Mouse (Mus musculus) embryo, embryonic 9.5 days (tissue): Measurements from ENCODE around the gene Caskin2.

ENCODE experiments used
- DNase-seq: peaks from one replicate; pipeline ENCODE4 v3.0.0-alpha.2; 2017; ENCODE audit errors: extremely low spot score

Caskin2 gene

DNA sequence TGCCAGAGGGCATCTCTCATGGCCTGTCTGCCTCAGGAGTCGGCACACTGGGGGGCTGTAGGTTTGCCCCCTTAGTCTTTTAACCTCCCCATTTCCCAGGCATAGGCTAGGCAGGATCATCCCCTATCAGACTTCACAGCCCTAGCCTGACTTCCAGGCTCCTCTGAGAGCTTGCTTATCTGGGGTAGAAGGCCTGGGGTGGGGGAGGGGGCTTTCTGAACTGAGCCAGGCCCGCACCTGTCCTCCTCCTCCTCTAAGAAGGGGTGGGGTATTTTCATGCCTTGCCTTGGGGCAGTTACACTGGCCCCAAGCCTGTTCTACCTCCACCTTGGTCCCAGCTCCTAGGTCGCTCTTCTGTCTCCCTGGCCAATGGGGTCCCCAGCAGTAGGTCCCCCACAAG is 18.1 kb upstream of the Caskin2 start:
- DNase-seq, result no peak

DNA sequence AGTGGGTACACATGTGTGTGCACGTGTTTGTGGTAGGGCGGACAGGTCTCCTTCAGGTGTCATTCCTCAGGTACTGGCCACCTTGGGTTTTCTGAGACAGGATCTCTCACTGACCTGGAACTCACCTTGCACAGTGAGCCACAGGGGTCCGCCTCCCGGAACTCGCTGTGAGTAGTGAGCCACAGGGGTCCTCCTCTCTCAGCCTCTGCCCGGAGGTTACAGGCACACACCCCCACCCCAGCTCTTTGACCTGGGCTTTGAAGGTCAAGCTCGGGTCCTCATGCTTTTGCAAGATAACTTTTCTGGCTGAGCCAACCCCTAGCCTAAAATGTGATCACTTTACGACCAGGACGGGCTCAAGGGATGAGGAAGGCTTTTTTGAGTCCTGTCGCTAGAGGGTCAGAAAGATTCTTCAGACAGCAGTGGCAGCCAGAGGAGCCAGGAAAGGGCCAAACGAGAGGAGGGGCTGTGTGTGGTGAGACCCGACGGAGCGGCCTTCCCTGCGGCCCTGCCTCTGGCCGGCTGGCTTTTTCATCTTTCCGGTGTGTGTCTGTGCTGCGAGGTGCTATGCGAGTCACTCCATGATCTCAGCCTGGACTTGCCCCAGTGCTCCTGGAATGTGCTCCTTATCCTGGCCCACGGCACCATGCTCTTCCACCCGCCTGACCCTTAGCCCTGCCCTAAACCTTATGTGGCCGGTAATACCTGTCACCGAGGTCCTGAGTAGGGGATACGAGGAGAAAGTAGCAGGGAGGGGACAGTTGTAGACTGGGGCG is 17.3 kb upstream of the Caskin2 start:
- DNase-seq, result peak; percentile 47

DNA sequence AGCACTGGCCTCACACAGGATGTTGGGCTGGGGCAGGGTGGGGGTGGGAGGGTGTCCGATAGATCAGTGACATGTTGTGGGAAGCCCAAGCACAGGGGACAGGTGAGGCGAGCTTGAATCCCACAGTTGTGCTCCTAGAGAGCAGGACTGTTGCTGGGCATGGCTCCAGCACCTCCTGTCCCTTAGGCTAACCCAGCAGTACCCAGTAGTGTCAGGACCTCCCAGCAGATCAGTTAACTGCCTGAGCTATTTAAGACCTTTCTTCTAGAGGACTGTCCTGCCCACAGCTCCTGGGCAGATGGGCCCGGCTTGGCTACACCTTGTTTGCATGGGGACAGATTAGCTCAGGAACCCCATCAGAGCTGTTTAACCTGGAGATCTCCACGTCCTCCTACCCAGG is 15.6 kb upstream of the Caskin2 start:
- no peak for DNase-seq

DNA sequence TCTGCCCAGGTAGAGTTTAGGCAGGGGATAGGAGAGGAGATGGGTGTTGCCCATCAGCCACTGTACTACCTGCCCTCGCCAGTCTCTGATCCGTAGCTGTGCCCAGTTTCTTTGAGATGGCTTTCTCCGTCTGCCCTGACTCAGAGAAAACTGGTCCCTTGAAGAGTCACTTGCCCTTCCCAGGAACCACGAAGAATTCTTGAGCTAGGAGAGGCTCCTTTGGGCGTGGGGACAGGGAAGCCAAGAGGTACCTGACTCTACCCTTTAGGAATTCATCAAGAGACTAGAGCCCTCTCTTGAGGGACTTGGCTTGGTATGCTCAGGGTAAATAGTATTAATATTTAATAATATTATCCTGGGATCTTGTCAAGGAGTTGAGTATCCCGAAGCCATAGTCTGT is 14.2 kb upstream of the Caskin2 start:
- no peak for DNase-seq

DNA sequence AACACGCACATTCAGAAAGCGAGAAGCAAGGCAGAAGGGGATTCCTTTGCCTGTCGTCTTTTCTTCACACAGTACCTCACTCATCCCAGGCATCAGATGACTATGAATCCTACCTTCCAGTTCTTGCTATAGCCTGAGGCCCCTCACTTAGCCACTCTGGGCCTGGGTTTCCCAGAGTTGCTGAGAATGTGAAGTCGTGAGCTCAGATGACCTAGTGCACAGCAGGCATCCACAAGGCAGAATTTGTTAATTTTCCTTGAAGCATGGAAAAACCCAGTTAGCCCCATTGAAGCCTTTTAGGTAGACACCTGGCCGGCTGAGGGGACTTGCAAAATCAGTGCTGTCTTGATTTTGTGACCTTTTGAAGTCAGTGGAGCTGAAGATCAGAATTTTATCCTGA is 13.0 kb upstream of the Caskin2 start:
- no peak for DNase-seq

DNA sequence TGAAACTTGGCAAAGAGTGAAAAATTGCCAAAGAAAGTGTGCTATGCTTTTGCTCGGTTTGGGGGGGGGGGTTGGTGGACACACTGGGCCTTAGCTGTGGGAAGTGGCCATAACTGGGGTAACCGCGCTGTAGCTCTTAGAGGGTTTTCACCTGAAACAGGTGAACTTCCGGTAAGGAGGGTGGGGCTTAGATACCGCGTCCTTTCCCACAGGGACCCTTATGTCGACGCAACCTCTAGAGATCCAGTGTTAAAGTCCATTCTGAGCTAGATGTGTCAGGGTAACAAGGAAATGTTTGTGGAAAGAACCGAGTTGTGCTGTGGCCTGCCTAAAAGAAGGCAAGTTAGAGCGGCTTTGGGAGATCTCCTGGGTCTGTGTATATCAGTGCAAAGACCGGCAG is 11.4 kb upstream of the Caskin2 start:
- no peak for DNase-seq

DNA sequence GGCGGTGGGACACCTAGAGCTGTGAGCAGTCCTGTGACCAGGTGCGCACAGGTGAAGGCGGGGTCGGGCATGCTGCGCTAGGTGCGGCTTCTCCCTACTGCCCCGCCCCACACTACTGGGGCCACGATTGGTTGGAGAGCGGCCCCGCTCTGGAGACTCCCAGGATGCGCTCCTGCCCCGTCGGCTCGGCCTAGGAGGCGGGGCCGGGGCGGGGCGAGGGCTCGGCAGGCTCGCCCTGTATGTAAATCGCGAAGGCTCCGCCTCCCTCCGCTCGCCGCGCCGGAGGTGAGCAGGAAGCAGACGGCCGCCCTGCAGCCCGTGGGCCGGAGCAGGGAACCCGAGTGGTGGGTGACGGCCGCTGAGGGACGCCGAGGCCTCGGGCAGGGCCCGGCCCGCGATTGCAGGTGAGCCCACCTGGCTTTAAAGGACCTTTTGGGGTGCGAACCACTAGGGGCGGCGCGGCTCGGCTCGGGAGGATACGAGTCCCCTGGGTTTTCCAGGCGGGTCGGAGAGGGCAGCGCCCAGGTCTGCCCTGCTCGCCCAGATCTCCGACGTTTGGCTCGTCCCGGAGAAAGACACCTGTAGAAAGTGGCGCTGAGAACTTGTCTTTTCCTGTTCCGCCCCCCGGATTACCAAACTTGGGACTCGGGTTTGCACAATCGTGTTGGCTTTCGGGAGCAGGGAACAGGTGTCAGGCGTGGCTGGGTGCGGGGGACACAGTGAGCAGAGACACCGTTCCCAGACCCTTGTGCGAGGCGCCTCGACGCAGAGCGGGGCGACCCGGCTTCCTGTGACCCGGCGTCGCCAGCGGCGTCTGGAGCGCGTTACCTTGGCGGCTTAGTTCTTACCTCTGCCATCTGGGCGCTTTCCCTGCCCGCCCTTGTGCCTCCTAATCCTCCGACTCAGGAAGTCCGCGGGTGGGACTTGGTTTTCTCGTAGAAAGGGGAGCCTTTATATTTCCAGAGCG is 10.6 kb upstream of the Caskin2 start, which contains the start of gene Llgl2:
Gene Llgl2 (plus strand): TSS at position 276 of the 967 bp plus-strand sequence.
- DNase-seq, result peak; percentile 87

DNA sequence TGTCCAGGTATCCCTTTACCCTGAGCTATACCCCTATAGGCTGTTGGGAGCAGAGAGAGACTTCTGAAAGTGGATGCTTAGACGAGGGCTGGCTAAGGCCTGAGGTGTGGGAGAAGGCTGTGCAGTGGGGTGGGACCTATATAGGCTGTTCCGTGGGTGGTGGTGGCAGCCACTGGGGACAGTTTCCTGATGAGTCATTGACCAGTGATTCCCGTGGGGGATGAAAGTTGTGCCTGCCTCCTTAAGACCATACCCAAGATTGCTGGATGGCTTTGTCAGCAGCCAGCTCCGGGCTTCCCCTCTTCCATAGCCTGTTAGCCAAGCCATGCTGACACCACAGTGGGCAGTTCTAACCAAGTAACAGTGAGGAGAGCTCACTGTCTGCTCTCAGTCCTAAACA is 7.6 kb upstream of the Caskin2 start:
- DNase-seq, result no peak

DNA sequence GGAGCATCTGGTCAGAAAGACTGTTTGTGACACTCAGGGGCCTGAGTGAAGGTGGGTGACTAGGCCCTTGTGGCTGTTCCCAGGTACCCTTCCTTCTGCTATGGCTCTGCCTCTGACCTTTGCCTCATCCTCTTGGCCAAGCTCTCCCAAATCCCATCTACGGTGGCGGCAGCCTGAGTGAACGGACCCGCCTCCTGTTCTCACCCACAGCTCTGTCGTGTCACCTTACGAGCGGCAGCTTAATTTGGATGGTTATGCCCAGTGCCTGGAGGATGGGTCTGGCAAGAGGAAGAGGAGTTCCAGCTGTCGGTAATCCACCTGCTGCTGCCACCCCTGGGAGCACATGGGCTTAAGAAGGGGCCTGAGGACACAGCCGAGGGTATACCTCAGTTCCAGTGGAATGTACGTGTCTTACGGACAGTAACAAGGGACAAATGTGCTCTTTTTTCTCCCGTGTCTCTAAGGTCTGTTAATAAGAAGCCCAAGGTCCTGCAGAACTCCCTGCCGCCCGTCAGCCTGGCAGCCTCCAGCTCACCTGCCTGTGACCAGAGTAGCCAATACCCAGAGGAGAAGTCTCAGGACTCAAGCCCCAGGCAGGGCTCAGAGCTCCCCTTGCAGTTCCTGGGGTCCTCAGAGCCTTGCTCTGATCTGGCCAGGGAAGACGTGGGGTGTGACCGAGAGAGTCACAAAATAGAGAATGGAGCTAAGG is 6.6 kb upstream of the Caskin2 start:
- no peak for DNase-seq

DNA sequence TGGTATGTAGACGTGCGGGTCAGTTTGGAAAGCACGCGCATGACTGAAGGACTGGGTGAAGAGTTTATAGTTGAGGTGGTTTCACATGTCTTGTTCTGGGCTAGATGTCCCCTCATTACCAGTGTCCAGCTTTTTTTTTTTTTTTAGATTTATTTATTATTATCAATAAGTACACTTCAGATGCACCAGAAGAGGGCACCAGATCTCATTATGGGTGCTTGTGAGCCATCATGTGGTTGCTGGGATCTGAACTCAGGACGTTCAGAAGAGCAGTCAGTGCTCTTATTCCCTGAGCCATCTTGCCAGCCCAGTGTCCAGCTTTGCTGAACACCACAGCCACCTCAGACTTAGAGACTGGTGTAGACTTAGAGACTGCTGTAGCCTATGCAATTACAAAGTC is 3.9 kb upstream of the Caskin2 start:
- DNase-seq, result no peak

DNA sequence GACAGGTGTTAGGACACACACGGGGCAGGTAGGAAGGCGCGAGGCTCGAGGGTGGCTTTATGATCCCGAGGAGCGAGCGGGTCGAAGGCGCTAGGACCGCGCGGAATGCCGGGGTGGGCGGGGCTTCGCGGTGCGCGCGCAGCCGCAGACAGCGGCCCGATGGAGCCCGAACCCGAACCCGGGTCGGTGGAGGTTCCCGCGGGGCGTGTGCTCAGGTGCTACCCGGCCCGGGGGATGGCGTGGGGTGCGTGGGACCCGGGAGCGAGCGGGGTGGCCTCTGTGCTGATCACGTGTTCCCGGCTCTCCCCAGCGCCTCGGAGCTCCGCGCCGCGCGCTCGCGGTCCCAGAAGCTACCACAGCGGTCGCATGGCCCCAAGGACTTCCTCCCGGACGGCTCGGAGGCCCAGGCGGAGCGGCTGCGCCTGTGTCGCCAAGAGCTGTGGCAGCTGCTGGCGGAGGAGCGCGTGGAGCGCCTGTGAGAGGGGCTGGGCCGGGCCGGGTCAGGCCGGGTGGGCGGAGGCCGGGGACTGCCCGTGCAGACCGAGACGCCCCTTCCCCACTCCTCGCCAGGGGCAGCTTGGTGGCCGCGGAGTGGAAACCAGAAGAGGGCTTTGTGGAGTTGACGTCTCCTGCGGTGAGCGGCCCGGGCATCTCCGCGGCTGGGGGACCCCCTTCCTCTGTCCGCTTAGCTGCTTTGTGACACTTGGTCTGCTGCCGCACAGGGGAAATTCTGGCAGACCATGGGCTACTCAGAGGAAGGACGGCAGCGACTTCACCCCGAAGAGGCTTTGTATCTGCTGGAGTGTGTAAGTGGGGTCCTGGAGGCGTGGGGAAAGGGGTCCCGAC is 1.4 kb upstream of the Caskin2 start, which contains the start of gene Tsen54:
Gene Tsen54 (plus strand): TSS at position 120 of the 846 bp plus-strand sequence.
- DNase-seq, result peak; percentile 89

DNA sequence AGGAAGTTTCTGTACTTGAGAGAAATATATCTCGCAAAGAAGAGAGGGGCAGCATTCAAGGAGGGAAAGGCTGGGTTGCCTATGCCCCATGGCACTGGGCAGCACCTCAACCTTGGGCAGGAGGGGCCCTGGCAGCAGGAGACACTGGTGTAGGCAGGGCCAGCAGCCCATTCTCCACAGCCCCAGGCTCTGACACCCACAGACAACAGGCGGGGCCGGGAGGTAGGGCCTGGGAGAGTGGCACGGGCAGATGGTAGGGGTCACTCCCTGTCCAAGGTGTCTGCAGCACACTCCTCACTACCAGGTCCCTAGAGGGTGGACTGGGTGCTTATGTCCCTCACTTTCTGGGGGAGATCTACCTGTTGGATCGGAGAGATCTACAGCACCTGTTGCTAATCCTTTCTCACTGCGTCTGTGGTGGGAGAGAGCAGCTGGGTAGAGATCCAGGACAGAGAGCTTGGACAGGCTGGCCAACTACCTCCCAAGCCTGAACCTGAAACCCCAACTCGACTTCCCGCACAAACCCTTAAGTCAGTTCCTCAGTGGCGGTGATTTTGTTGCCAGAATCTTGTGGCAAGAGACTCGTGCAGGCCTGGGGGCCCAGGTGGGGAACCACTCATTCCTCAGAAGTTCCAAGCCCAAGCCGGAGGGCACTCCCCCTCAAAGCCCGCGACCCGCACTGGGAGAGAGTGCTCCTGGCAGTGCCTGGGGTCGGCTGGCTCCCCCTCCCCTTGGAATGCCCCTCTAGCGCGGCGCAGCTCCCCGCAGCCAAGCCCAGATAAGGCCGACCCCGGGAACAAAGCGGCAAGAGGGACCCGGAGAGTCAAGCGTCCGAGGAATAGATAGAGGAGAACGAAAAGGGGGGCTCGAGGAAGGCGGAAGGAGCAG is 662 bp downstream of the Caskin2 start:
- DNase-seq, result no peak

DNA sequence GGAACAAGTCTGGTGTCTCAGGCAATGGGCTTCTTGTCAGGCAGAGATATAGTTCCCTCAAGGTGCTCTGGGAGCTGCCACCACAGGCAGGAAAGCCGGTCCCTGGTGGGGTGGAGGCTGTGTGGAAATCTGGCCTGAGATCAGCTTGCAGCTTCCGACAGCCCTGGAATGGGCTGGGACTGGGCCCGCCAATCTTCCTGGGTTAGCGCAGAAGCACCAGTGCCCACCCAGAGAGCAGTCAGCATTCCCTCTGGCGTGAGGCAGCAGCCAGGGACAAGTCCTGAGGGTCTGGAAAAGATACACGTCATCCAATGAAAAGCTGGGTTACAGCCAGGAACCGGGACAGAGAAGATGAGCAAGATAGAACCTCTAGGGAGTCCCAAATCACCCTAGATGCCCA is 1.3 kb downstream of the Caskin2 start:
- DNase-seq, result no peak

DNA sequence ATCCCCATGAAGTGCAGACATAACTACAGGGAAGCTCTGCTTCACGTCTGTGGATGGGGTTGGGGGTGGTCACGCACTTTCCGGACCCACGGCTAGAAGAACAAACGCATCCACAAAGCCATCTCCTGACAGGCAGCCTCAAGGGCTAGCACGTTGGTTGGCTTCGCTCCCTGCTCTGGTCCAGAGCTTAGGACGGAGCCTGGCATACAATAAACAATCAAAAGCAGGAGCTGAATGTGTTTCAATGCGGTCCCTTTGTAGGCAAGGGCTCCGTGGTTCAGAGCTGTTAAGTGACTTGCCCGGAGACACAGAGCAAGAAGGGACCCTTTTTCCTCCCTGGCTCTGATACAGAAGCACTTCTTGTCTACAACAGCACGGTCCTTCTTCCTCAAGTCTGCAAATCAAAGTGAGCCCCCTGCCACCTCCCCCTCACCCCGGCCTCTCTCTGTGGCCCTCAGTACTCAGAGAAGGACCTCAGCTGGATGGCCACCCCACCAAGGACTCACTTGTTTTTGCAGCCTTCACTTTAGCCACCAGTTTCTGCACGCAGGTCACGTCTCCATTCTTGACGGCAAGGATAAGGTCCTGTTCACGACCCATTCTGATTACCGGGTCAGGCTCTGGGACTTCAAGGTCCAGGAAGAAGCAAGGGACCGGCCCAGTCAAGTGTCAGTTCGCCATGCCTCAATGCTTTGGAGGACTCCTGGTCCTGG is 1.9 kb downstream of the Caskin2 start:
- DNase-seq, result no peak

DNA sequence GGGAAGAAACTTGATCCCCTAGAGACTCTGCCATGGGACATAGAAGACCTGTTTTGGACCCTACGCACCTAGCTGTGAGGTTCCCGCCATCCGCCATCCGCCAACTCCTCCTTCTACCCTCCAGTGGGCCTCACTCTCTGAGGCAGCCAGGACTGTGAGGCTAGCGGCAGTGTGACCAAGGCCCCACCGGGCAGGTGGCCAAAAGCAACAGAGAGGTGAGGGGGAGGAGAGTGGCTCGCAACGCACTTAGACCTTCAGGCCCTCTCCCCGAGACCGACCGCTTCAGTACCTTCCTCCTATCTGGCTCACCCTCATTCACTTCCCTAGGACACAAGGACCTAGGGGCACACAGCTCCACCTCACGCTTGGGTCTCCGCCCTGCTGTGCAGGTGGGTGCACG is 3.1 kb downstream of the Caskin2 start:
- no peak for DNase-seq

DNA sequence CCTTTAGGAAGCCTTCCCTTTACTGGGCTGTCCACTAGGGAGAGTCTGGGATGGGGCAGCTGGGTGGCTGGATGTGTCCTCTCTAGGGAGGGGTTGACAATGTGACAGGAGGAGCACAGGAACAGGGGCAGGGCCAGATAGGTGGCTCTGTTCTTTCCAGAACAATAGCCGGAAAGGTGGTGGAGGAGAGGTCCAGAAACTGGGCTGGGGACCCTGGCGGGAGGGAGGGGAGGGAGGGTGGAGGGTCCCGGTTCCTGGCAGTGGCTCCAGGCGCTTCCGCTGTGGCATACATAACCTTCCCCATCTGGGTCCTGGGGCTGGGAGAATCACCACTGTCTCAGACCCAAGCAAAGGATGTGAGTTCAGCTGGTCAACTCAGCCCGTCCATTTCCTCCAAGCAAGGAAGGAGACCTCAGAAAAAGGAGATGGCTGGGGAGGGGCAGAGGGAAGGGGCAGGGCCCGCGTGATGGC is 4.1 kb downstream of the Caskin2 start:
- no peak for DNase-seq

DNA sequence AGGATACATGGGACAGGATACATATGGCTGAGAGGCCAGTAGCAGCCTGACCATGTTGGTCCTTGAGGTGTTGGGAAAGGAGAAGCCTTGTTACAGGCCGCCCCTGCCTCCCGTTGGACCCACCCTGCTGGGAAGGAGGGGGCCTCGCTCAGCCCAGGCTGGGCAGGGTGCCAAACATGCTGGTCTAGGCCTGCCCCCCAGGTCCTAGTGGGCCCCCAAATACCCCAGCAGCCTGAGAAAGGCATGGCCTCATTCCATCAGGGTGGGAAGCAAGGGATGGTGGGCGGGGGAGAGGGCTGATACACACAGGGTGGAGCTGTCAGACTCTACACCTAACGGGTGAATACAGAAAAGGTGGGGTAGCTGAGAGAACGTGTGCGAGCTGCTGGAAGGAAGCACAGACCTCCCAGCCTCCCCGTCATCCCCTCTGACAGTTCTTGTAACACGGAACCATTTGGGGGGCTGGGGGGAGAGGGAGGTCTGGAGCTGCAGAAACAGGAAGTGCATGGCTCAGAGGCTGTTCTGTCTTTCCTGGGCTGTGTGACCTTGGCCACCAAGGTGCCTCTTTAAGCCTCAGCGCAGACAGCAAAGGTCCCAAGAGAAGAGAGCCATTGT is 4.6 kb downstream of the Caskin2 start:
- no peak for DNase-seq

DNA sequence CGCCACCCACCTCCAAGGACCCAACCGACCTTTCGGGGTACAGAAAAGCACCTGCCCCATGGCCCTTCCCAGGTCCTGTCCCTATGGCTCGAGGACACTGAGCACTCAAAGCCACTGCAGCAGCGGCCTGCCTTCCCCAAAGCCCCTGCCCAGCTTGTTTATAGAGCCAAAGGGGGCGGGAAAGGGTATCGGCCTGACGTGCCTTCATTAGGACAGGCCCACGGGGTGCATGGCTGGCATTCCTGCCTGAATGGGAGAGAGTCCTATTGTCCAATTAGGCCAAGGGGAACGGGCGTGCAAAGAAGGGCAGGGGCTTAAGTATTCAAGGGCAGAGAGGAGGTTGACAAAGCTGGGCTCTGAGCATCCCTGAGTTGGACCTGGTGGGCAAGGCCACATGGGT is 5.5 kb downstream of the Caskin2 start:
- no peak for DNase-seq

DNA sequence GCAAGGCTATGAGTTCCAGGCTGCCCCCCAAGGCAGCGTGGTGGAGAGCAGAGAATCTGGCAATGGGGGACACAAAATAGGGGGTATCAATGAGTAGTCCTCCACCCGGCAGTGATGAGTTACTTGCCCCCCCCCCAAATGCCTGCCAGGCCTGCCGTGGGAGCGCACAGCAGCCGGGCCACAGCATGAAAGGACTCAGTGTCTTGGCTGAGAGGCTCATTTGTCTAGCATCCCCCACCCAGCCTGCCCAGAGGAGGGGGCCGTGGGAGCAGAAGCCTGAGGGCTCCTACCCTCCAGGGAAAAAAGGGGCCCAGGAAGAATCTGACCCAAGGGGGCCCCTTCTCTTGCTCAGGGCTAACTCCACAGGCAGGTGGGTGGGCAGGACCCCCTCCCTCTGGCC is 6.1 kb downstream of the Caskin2 start:
- DNase-seq, result no peak
